In the genomic region with DNA sequence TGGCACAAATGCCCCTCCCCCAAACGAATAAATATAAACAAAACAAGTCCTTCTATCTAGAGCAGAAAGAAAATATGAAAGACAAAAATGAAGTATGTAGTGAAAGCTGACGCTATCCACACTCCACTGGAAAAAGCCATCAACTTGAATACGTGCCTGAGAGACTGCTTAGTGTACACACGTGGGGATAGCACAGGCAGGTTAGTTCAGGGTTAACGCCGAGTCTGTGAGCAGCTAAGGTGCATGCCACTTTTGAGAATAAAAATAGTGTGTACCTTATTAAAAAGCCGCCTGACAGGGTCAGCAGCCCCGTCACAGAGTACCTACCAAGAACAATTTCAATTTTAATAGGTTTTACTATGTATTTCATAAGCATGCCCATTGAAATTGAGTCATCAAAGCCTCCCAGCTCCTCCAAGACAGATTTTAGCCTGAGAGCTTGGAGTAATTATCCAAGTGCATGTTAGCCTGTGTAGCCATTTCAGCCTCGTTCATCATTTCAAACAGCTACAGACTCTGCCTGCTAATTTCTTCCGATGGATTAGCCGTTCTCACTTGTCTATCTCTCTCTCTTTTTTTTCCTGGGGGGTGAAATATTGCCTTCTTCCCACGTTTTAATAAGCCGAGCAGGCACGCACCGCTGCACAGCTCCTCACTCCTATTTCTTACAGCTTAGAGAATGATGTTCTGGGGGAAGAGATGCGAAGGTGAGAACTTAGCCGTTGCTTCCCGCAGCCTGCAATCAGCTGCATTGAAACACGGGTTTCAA, we compare ENCODE assay signal across 15 mouse cellular contexts. TPM values are rescaled to one million over a fixed set of nuclear protein-coding genes. Genes with fewer than 3 reads are reported as not detected.
DNase-seq lines count a peak whose midpoint lies in the region; ATAC-seq and TF ChIP-seq lines count a peak whose summit lies in the region.
"Had no signal": no experiment of that assay in that cellular context is flagged by ENCODE, and none has a peak within 500 bp of the region (broad histone marks: within the 10 kb centered on the region; RNA-seq: fewer than 3 reads in every experiment).

No protein-coding gene starts in this region.

- no peak overlapping the region for H3K27ac ChIP-seq in intestine, embryonic 14.5 days (ENCODE audit: low read depth)
- no peak overlapping the region for H3K27ac ChIP-seq in intestine, postnatal 0 days (ENCODE audit: low read depth, low read length)
- no peak overlapping the region for H3K27ac ChIP-seq in limb, embryonic 13.5 days
- H3K27ac ChIP-seq: gastrocnemius, adult 2 months; liver, embryonic 15.5 days; macrophage had no signal

- no peaks in the 10 kb centered on the region for H3K27me3 ChIP-seq in intestine, embryonic 14.5 days (replicated peaks; ENCODE audit: control insufficient read depth, insufficient read depth, low read length)
- no peaks in the 10 kb centered on the region for H3K27me3 ChIP-seq in intestine, postnatal 0 days (replicated peaks; ENCODE audit: control insufficient read depth, insufficient read depth, low read length)
- peaks cover 10% of the 10 kb centered on the region; the same call in 1 of the 2 replicates for H3K27me3 ChIP-seq in limb, embryonic 13.5 days
- H3K27me3 ChIP-seq: liver, embryonic 15.5 days had no signal

- H3K9me3 ChIP-seq in intestine, embryonic 14.5 days (ENCODE audit: control insufficient read depth, low read length) = no peaks in the 10 kb centered on the region
- H3K9me3 ChIP-seq in intestine, postnatal 0 days (ENCODE audit: control insufficient read depth) = no peaks in the 10 kb centered on the region
- H3K9me3 ChIP-seq in limb, embryonic 13.5 days = no peaks in the 10 kb centered on the region
- H3K9me3 ChIP-seq: liver, embryonic 15.5 days had no signal

- H3K9ac ChIP-seq in intestine, embryonic 14.5 days (ENCODE audit: low read length) = no peak overlapping the region
- no peak overlapping the region for H3K9ac ChIP-seq in intestine, postnatal 0 days (ENCODE audit: low read depth, low read length)
- no peak overlapping the region for H3K9ac ChIP-seq in limb, embryonic 13.5 days
- H3K9ac ChIP-seq: liver, embryonic 15.5 days had no signal

- no peaks in the 10 kb centered on the region for H3K36me3 ChIP-seq in intestine, embryonic 14.5 days (ENCODE audit: control insufficient read depth, insufficient read depth, low read length)
- H3K36me3 ChIP-seq in intestine, postnatal 0 days (ENCODE audit: control insufficient read depth, insufficient read depth) = no peaks in the 10 kb centered on the region
- no peaks in the 10 kb centered on the region for H3K36me3 ChIP-seq in limb, embryonic 13.5 days
- H3K36me3 ChIP-seq: liver, embryonic 15.5 days had no signal

- 69% methylated on average over 19 of the region's 19 CpGs for WGBS in intestine, embryonic 14.5 days
- 72% methylated on average over 19 of the region's 19 CpGs for WGBS in intestine, postnatal 0 days
- WGBS in limb, embryonic 13.5 days = 50% methylated on average over 19 of the region's 19 CpGs

- no peaks in the 10 kb centered on the region for H3K4me1 ChIP-seq in intestine, embryonic 14.5 days (replicated peaks; ENCODE audit: control insufficient read depth, insufficient read depth, low read length)
- H3K4me1 ChIP-seq in intestine, postnatal 0 days (replicated peaks; ENCODE audit: control insufficient read depth, insufficient read depth, low read length) = no peaks in the 10 kb centered on the region
- 0 out of 2 replicates have a peak, but pooled peaks cover 5% of the 10 kb centered on the region for H3K4me1 ChIP-seq in limb, embryonic 13.5 days
- H3K4me1 ChIP-seq: liver, embryonic 15.5 days had no signal

- no peak overlapping the region for H3K4me3 ChIP-seq in intestine, embryonic 14.5 days (ENCODE audit: low read depth, low read length)
- H3K4me3 ChIP-seq in intestine, postnatal 0 days (ENCODE audit: low read depth, low read length) = no peak overlapping the region
- H3K4me3 ChIP-seq in limb, embryonic 13.5 days = no peak overlapping the region
- H3K4me3 ChIP-seq: gastrocnemius, adult 2 months; liver, embryonic 15.5 days had no signal

- H3K4me2 ChIP-seq in intestine, embryonic 14.5 days (ENCODE audit: low read length) = no peak overlapping the region
- H3K4me2 ChIP-seq in intestine, postnatal 0 days (replicated peaks; ENCODE audit: low read depth) = no peak overlapping the region
- H3K4me2 ChIP-seq in limb, embryonic 13.5 days (replicated peaks) = peak overlapping the region; percentile 34; the same call in 1 of the 2 replicates
- H3K4me2 ChIP-seq: liver, embryonic 15.5 days had no signal

- peak; percentile 49 for DNase-seq in intestine, embryonic 14.5 days (ENCODE audit: low spot score)
- peak; percentile 38 for DNase-seq in retina, postnatal 1 day
- DNase-seq in retina, embryonic 14.5 days (ENCODE audit: low spot score) = no peak
- DNase-seq in lung, postnatal 4 days = no peak
- no peak for DNase-seq in gastrocnemius, adult 18-20 months (ENCODE audit: low spot score)
- DNase-seq in layer of hippocampus, adult 18-20 months (ENCODE audit: low spot score in 2 of 2) = no peak
- DNase-seq: cerebellum, adult 18-20 months; gastrocnemius, adult 2 months; heart, adult 18-20 months; heart, postnatal 10 days; kidney, adult 18-20 months had no signal

- no peak for ATAC-seq in intestine, embryonic 14.5 days (replicated peaks; ENCODE audit: low FRiP score, low TSS enrichment, low read depth)
- ATAC-seq in intestine, postnatal 0 days = no peak
- ATAC-seq in limb, embryonic 13.5 days (ENCODE audit: low FRiP score, low read depth) = no peak

- no peak for TF ChIP-seq CTCF in intestine, postnatal 0 days (IDR thresholded peaks at IDR 0.05; ENCODE audit: low read depth)

RNA-seq across cellular contexts. Expression of a gene that starts 59.2 kb away (rescaled TPM):
- polyA plus RNA-seq in intestine, embryonic 14.5 days (2014; fragmentation: Nextera tagmentation; extraction: Ambion mirVana) = 76.4 and 85.1 TPM in 2 replicates
- polyA plus RNA-seq in intestine, postnatal 0 days (2015; fragmentation: Nextera tagmentation; extraction: Ambion mirVana) = 21.9 and 23.0 TPM in 2 replicates
- polyA plus RNA-seq in limb, embryonic 13.5 days (2015; fragmentation: Nextera tagmentation; extraction: Ambion mirVana) = 69.4 and 75.6 TPM in 2 replicates
- total RNA-seq in gastrocnemius, adult 18-20 months (2021) = 10 to 100 TPM; 10.2 to 12.6 TPM
- 10 to 100 TPM; 15.1 to 16.2 TPM for total RNA-seq in layer of hippocampus, adult 18-20 months (2021)

Comparison
In these comparisons a context has a peak if more than half of its experiments do, and no peak if none do; other contexts are left out.
1. DNase-seq: peak in intestine, embryonic 14.5 days (single experiment) and retina, postnatal 1 day (single experiment); none in retina, embryonic 14.5 days (single experiment), lung, postnatal 4 days (0 of 2), gastrocnemius, adult 18-20 months (single experiment) and layer of hippocampus, adult 18-20 months (0 of 2).